Mouse (Mus musculus) layer of hippocampus, postnatal 10 days (tissue): ENCODE measurements around the gene Ppm1d. TPM values are rescaled to one million over a fixed set of nuclear protein-coding genes. Genes with fewer than 3 reads are reported as not detected.

Experiments
- DNase-seq, 2 experiments: peaks; one replicate each; pipeline ENCODE4 v3.0.0; 2021; ENCODE audit warnings: low spot score in 2 of 2
- total RNA-seq, 2 experiments: library from RNA; stranded (reverse); gene quantifications; 2 replicates each; pipeline ENCODE4 v1.2.3; 2021

The Ppm1d gene
- total RNA-seq, 2 experiments from 2014 or later: 20.6 to 20.7 TPM

- no peak for DNase-seq
These were observed 17.7 kb downstream of the Ppm1d start for GRCm38 (mm10) chr11:85328717-85329116.

GRCm38 (mm10) chr11:85329167-85329894, 18.3 kb downstream of the Ppm1d start:
- peak; percentile 51 to 67 for DNase-seq

GRCm38 (mm10) chr11:85334778-85335177, 23.7 kb downstream of the Ppm1d start:
- DNase-seq: peak; percentile 36 to 39

GRCm38 (mm10) chr11:85339173-85339831, 28.3 kb downstream of the Ppm1d start:
- DNase-seq: no peak

- DNase-seq: no peak
These were observed 29.1 kb downstream of the Ppm1d start for GRCm38 (mm10) chr11:85340070-85340616.

GRCm38 (mm10) chr11:85352539-85353380, 41.7 kb downstream of the Ppm1d start, which contains the start of gene Bcas3:
TSS of gene Bcas3 (plus strand) at chr11:85353167.
- peak; percentile 98 to 99 for DNase-seq

- DNase-seq: no peak
These were observed 42.8 kb downstream of the Ppm1d start for GRCm38 (mm10) chr11:85353819-85354218.

- DNase-seq: no peak
These were observed 48.6 kb downstream of the Ppm1d start for GRCm38 (mm10) chr11:85359641-85360040.

- no peak for DNase-seq
These were observed 50.6 kb downstream of the Ppm1d start for GRCm38 (mm10) chr11:85361621-85362020.

- no peak for DNase-seq
These were observed 55.1 kb downstream of the Ppm1d start for GRCm38 (mm10) chr11:85366168-85366567.

GRCm38 (mm10) chr11:85367823-85368222, 56.8 kb downstream of the Ppm1d start:
- no peak for DNase-seq

- DNase-seq: no peak
These were observed 68.0 kb downstream of the Ppm1d start for GRCm38 (mm10) chr11:85379091-85379490.

GRCm38 (mm10) chr11:85380046-85380445, 69.0 kb downstream of the Ppm1d start:
- DNase-seq: no peak

- DNase-seq: peak; percentile 79 to 80
These were observed 71.0 kb downstream of the Ppm1d start for GRCm38 (mm10) chr11:85382055-85382454.

- DNase-seq: no peak
These were observed 73.2 kb downstream of the Ppm1d start for GRCm38 (mm10) chr11:85383975-85384821.

- DNase-seq: peak; percentile 8 to 18
These were observed 81.3 kb downstream of the Ppm1d start for GRCm38 (mm10) chr11:85392179-85392863.

- DNase-seq: peak; percentile 11 to 21
These were observed 81.8 kb downstream of the Ppm1d start for GRCm38 (mm10) chr11:85392864-85393220.

- DNase-seq: no peak
These were observed 82.9 kb downstream of the Ppm1d start for GRCm38 (mm10) chr11:85393990-85394389.

GRCm38 (mm10) chr11:85395361-85395760, 84.3 kb downstream of the Ppm1d start:
- DNase-seq: no peak
